16 mouse cellular contexts compared by ENCODE assay signal in genomic region chr2:112393958-112394357, GRCm38 (mm10).
"Had no signal": no experiment of that assay in that cellular context is flagged by ENCODE, and none has a peak within 500 bp of the region (broad histone marks: within the 10 kb centered on the region; RNA-seq: fewer than 3 reads in every experiment).

No protein-coding gene starts in this region.

- DNase-seq: liver, postnatal 0 days; lung, adult 2 months; lung, postnatal 14 days; lung, postnatal 36 days; right cerebral cortex, postnatal 14 days; thymus, adult 2 months; thymus, postnatal 14 days; thymus, postnatal 36 days had no signal

- H3K27ac ChIP-seq: liver, embryonic 15.5 days; lung, embryonic 15.5 days; midbrain, embryonic 13.5 days; midbrain, embryonic 15.5 days; neural tube, embryonic 12.5 days; stomach, embryonic 15.5 days; stomach, postnatal 0 days had no signal

- H3K4me1 ChIP-seq: midbrain, embryonic 15.5 days; neural tube, embryonic 12.5 days; stomach, embryonic 15.5 days had no signal

- H3K4me3 ChIP-seq: liver, embryonic 15.5 days; lung, embryonic 15.5 days; midbrain, embryonic 13.5 days; midbrain, embryonic 15.5 days; neural tube, embryonic 12.5 days; stomach, embryonic 15.5 days had no signal

- ATAC-seq: liver, postnatal 0 days; lung, postnatal 0 days; midbrain, embryonic 13.5 days; midbrain, embryonic 15.5 days had no signal
